Mouse (Mus musculus) urinary bladder, postnatal 36 days (tissue): Measurements from ENCODE around the gene 9230102O04Rik.

ENCODE experiments used
- DNase-seq, 2 experiments: peaks; one replicate each; pipeline ENCODE4 v3.0.0; 2022; ENCODE audit warnings: low spot score in 2 of 2, mixed read lengths in 1 of 2

9230102O04Rik gene

DNA sequence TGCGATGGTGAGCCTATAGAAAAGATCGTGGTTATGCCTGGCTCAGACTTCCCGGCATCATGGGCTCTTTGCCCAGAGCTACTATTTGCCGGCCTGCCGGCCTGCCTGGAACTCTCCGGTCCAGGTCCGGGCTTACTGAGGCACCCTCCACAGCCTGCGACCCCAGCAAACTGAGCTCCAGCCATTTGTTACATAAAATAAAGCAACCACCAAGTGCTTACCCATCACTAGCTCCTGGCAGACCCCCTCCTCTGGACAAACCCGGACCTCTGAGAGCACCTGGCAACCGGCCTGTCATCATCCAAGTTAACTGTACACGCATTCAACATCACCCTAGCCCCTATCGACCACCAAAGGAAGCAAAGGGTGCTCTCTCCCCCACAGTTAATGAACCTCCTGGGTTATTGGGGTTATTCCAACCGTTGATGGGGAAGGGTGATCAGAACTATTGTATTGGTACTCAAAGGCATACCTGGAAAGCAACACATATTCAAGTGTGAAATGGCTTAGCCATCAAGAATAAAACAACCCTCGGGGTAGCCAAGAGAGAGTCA, 4.0 kb downstream of the 9230102O04Rik start:
- no peak for DNase-seq

DNA sequence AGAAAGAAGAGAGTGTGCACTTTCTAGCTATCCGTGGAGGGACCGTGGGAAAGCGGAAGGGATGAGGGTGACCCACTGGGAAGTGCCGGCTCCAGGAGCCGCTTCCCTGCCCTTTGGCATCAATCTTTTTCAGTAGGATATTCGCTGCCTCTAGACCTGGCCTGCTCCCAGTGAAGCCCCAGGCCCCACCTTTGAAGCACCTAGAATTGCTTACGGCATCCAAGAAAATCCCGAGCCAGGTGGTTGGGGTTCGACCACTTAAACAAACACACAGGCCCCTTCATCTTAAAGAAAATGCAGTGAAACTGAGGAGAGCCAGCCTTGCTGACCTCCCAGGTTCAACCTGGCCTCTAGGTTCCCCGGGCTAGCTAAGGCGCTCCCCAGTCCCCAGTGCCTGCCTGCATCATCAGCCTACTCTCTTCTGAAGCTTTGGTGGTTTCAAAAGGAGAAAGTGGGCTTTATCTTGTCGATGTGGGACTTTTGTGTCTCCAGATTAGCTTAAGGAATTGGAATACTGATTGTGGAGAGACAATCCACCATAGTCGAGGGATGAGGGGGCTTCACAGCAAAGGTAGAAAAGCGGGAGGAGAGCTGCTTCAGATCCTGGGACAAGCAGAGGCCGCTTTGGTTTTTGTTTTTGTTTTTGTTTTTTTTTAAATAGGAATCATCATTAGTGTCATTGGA, 4.7 kb downstream of the 9230102O04Rik start:
- no peak for DNase-seq

DNA sequence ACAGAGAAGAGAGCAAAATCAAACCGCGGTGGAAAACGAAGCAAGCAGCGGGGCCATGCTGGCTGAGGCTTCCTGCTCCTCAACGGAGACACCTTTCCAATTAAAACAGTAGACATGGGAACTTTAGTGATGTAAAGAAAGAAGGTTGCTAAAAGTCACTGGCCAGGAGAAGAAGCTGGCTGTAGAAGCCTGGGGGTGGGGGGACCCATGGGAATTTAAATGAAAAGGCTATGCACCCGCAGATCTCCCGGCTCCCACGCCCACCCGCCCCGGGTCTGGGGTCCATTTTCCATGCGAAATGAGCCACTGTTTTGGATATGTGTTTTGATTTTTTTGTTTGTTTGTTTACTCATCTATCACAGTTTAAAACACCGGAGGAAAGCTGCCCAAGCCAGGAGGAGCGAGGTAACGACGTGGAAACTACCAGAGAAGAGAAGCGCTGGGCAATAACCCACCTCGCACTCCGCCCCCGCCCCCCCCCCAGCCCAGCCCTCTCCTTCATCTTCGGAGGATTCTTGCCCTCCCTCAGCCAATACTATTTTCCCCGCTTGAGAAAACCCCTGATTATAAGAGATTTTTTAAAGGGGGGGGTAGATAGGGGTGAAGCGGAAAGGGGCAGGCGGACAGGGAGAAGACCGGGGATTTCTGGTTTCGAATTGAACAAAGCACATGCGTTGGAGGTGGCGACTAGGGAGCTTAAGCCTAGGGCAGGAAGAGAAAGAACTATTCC, 5.4 kb downstream of the 9230102O04Rik start:
- no peak for DNase-seq

DNA sequence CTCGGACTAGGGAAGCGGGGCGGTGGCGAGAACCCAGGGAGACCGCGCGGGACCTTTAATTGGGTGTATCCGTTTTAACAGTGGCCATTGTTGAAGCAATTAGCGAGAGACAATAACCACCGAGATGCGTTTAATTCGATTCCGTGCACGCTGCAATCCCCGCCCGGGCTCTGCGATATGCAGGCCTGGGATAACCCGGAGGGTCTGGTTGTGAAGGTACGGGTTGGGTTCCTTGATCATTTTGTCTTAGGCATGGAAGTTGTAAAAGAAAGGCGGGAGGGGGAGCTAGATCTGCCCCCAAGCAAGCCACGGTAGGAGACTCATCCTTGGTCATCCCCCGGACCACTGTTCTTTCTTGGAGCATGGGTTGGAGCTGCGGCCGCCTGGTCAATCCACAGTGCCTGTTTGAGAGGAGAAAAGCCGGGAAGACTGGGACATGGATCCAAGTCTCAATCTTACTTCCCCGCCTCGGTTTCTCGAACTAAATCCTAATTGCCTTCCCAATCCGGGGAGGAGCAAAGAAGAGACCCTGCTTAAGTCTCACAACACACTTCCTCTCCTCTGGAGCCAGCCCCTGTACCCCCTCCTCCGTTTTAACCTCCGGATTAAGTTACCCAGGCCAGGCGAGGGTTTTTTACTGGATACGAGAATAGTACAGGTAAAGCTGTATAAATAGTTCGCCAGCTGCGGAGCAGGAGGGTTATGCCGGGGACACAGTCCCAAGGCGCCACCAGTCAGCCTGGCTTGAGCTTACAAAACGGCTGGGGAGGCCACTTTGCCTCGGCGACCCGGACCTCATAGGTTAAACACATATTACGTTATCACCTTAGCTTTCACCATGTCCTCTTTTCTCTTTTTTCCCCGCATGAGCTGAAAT, 6.2 kb downstream of the 9230102O04Rik start:
- DNase-seq = no peak

DNA sequence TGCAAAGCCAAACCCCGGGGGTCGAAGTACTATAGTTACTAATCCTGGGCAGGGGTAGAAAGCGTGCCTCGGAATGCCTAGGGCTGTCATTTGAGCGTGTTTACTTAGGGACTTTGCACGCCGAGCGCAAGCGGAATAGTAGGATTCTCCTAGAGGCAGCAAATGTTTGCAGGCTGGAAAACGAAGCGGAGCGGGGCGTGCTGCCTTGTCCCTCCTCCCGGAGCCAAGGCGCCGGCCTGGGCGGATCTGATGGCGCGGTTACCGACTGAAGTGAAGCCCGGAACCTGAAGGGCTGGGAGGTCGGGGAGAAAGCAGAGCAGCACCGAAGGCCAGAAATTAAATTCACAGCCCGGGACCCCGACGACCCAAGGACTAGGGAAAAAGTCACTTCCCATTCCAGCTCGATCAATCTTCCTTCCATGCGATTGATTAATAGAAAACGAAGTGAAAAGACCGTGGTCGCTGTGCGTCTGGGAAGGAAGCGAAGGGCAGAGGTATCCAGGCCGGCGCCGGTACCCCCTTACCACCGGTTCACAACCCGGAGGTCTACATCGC, 6.9 kb downstream of the 9230102O04Rik start:
- no peak for DNase-seq

DNA sequence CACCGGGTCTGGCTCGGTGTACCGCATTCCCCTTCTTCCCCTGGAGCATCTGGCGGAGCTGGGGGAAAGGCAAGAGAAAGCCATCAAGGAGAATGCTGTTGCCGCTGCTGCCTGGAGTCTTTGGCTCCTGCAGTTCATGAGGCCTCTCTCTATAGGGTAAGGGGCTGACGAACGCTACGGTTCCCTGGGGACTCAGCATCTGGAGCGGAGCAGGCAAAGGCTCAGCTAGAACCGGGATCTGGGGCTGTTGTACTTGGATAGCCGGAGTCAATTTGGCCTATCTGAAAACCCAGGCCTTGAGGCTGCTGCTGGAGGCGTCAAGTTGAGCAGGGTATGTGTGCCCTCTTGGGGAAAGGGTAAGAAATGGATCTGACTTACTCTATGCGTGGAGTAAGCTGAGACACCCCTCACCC, 7.7 kb downstream of the 9230102O04Rik start:
- no peak for DNase-seq

DNA sequence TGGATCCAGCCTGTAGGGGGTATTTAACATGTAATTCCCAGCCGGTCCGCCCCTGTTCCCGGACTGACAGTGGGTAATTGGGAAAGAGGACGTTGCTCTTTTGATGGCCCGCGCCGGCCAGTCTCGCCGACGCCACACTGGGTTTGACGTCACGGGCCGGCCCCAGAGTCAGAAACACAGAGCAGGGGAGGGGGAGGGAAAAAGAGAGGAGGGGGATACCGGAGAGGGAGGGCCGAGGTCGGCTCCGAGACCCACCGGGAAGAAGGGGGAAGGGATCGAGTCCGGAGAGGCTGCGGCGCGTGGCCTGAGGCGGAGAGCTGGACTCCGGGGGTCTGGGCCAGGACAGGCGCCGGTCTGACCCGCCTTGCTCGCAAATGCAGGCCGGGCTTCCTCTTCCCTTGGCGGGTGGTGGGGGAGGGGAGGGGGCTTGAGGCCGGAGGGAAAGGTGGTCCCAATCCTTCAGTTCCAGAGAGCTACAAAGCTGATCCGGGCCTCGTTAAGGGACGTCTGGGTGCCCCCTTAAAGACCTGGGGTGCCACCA, 8.2 kb downstream of the 9230102O04Rik start, which contains the start of gene 4930412O13Rik:
Gene 4930412O13Rik, plus strand, starts transcription at position 202 of the 541 bp plus-strand sequence.
- DNase-seq = no peak

DNA sequence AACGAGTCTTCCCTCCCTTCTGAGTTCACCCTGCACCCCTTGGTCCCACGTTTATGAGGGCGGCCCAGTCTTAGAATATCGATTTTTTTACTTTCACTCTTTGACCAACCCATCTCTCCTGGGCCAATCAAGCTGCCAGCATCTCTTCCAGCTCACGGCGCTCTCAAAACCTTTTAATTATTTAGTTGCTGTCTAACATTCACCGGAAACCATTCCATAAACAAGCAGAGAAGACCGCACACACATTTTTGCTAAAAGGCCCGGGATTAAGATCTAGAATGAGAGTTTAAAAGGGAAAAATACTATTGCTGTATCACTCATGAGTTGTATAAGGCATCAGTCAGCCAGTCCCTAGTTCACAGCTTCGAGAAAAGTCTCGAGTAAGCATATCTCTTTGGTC, 9.1 kb downstream of the 9230102O04Rik start:
- no peak for DNase-seq

DNA sequence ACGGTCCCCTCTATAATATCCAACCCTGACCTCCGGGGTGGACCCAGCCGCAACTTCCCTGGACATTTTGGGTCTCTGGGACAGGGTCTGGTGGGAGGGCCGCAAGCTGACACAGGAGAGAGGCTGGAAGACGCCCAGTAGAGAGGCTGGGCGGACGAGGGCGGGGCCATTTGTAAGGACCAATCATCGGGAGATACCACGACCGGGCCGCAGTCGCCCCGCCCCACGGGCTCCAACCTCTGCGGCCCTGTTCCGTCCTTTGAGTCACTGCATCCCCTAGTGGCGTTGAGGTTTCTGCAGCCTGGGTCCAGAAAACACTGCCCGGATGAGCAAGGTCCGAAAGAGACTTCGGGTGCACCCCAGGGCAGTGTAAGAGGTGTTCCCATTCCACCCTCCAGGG, 9.8 kb downstream of the 9230102O04Rik start:
- peak; percentile 93 to 95 for DNase-seq

DNA sequence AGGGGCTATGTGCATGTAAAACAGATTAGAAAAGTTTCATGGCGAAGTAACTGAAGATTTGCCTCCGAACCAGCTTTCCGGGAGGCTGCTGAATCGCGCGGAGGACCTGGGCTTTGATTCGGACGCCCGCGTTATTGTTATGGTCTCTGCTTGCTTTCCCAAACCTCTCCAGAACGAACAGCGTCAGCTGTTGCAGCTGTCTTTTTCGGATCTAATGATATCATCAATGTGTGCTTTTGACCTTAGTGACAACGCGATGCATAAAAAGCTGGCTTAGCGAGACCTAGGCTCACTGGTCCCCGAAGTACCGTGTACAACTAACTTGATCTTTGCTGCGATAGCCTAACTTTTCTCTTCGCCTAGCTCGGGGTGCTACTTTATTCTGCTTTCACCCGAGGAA, 10.2 kb downstream of the 9230102O04Rik start:
- DNase-seq = no peak

DNA sequence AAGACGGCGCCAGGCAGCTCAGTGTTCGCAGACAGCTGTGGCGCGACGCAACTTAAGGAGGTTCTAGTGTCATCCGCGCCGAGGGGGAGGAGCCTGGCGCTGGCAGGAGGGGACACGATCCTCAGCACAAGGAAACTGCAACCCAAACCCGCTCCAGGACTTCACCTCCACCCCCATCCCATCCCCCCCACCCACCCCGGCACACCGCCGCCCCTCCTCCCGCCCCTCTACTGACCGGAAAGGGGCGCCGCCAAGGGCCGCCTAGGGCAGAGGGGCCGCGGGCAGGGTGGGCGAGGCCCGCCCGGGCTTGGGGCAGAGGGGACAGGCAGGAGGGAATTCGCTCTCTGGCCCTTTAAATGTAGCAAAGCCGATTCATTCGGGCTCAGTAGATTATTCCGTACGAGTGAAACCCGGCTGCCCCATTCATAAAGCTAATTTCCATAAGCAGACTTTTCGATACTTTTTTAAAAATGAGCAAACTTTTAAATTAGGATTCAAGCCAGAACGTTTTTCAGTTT, 10.7 kb downstream of the 9230102O04Rik start:
- DNase-seq = peak; percentile 71 to 84

DNA sequence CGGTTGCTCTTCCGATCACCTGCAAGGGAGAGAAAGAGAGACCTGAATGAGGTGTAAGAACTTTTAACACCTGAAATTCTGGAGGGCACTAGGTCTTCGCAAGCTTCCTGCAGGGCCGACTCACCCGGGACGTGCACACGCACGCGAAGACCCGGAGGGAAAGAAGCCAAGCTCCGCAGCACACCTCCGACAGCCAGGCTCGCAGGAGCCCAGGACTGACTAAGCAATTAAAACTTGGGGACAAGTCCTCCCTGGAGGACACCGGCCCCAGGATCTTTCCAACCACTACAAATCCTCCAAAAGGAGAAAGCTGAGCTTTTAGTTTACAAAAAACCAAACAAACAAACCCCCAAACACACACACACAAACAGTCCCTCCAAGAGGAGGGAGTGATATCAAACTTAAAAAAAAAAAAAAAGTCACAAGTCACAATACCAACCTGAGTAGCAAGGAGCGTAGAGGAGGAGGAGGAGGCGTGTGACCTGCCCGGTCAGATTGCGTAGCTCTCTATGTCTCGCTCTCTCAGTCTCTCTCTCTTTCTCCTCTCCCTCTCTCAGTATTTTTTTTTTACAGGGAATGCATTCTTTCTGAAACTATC, 11.3 kb downstream of the 9230102O04Rik start:
- DNase-seq = no peak

DNA sequence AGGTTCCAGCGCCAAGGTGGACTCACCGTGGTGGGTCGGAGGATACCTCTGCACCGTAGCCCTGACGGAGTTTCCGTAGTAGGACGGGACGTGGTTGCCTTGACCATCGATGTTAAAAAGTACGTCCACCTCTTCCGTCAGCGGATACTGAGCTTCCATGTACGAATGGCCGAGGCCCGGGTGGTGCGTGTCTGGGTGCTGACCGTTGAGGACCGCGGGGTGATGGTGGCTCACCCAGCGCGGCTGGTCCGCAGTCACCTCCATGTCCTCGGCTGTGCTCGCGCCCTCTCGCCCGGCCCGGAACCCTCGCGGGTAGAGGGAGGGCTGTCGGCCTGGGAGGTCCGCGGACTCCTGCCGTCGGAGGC, 12.0 kb downstream of the 9230102O04Rik start:
- no peak for DNase-seq

DNA sequence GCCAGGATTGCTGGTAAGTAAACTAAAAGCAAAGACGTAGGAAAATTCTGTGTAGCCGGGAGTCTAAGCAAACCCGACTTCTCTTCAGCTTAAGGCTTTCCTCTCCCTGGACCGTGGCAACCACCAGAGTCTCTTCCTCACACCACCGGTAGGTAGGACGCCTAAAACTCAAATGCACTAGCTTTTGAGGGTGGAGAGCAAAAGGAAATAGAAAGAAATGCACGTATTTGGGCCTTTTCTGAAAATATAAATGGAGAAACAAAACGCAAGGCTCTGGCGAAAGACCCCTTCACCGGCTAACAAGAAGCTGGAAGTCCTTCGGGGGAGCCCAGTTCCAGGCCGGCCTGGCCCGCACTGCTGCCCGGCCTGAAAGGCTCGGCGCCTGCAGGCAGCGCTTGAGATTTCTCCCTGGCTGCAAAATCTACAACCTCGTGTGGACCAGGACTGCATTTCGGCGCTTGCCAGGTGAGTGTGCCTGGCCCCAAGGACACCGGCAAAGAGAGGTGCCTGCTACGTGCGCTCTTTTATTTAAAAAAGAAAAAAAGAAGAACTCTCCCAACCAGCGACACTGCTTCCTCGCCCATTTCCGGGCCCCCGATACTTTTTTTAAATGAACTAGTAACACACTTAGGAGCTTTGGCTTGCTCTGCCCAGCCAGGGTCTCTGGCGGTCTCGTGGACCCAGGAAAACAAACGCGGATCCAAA, 12.6 kb downstream of the 9230102O04Rik start:
- DNase-seq = no peak

DNA sequence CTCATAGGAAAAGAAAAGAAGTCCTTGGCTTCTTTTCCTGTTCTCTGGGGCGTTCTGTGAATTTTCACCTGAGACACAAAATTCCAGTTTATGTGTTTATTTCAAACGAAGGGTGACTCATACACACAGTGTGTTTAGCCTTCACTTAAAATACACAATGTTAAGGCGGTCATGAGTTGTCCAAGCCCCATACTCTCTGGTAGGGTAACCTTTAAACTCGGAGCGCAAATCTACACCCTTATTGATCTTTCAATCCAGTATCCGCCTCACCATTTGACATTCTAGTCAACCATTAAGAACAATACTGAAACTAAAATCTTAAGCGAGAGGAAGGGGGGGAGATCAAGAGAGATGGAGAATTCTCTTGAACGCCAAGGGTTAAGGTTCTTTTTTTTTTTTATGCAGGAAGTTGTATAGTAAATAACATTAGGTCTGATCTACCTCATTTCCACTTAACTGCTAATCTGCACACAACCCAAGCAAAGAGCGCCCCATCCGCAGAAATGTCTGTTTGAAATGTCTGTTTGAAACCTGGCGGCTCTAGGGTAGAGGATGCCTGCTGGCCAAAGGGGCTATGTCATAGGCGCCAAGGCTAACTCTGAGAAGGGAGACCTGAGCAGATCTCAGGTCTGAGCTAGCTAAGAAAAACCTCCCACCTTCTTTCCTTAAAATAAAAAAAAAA, 13.5 kb downstream of the 9230102O04Rik start:
- DNase-seq = no peak

DNA sequence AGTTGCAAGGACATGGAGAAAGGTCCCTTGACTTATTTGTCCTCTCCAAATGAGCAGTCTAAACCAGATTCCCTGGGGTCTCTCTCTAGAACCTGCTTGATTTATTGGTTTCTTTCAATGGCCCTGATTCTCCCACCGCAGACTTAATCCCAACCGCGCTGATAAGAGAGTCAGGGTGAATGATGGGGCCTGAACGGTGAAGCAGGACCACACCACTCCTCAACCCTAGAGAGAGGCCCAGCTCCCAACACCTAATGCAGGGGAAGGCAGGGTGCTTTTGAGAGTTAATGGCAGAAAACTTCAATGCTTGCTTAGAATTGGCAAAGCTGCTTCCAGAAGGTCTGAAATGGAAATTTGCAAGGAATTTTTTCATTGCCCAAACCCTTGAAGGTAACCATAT, 14.1 kb downstream of the 9230102O04Rik start:
- no peak for DNase-seq

DNA sequence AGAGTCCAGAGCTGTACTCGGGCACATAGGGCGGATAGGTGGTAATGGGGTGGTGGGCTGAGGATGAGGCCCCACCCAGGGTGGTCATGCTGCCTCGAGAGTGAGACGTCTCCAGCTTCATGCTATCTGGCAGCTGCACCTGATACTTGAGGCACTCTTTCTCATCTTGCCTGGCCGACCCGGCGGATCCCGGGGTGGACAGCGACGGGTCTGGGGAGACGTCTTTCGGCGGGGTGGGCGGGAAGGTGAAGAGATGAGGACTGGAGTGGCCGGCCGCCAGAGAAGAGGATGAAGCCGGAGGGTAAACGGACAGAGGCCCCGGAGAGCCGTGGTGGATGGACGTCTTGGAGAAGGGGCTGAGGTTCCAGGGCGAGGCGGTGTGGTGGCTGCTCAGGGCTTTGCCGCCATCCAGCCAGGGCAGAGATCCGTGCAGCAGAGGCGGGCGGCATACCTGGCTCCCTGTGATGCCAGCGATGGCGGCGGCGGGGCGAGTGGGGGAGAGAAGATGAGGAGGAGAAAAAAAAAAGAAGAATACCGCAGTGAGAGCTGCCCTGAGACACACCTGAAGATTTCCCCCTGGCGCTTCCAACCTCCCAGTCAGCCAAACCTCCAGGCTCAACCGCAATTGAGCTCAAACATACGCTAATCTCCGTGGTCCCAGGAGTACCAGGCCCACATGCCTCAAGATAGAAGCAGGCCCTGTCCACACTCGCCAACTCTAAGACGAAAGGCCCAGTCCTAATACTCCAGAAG, 14.7 kb downstream of the 9230102O04Rik start:
- no peak for DNase-seq

DNA sequence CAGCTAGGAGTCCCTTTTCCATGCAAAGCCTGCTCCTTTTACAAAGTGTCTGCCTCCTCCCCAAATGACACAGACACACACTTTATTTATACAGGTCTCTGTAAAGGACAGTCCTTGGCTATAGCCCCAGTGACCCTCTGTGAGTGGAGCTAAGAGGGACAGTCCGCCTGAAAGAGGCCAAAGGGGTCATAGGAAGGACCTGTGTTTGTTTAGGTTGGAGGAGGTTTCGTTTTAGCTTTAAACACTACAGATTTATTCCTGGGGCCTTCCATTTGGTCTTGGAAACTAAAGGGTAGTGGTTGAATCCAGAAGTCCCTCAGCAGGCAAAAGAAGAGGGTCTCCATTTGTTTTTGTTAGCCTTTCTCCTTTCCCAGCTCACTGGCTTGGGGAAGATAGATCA, 15.6 kb downstream of the 9230102O04Rik start:
- DNase-seq = no peak

DNA sequence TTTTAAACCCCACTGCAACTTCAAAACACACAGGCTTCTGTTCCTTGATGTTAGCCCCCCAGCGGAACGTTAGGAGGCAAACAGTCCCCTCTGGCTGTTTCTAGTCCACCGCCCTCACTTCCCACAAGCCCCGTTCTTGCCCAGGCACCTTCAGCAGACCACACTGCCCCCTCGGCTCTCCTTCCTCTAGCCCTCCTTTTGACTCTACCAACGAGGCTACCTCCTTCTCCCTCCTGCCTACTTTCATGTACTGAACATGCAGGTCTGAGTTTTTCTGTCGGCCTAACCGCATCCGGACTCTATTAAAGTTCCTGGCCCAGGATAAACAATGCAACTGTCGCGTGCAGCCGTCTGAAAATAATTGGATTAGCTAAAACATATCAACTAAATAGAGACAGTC, 16.7 kb downstream of the 9230102O04Rik start:
- no peak for DNase-seq
